Mouse (Mus musculus) bone marrow, adult 2 months (tissue): ENCODE results near the gene Vmn1r38. TPM values are rescaled to one million over a fixed set of nuclear protein-coding genes. Genes with fewer than 3 reads are reported as not detected.
"Not testable (repeated sequence)": the region's sequence is repeated elsewhere in the genome, so short reads cannot be mapped to it uniquely, and the experiment has no call there.

Source experiments
- H3K27ac ChIP-seq: fragments of 200-500 bp; 2 replicates; pipeline ENCODE4 v1.5.1; 2012; ENCODE audit warnings: low read depth, mild to moderate bottlenecking, control low read depth, inconsistent platforms, low read length; ENCODE audit not compliant: control insufficient read depth, poor library complexity, insufficient read depth
- H3K4me1 ChIP-seq: fragments of 200-500 bp; 2 replicates; pipeline ENCODE4 v1.6.1; 2011; ENCODE audit warnings: low read length; ENCODE audit not compliant: control insufficient read depth, insufficient read depth
- H3K4me3 ChIP-seq: fragments of 200-500 bp; replicated peaks from 2 replicates; pipeline ENCODE3; 2011; ENCODE audit warnings: mild to moderate bottlenecking, low read depth, low read length, control low read depth; ENCODE audit not compliant: control insufficient read depth
- CTCF ChIP-seq: fragments of 200-500 bp; IDR thresholded peaks from 2 replicates; pipeline ENCODE4 v1.5.1; 2011; ENCODE audit warnings: low read length, control low read depth; ENCODE audit not compliant: control insufficient read depth, insufficient read depth
- POLR2A ChIP-seq: fragments of 200-500 bp; IDR thresholded peaks from 2 replicates; pipeline ENCODE4 v1.6.1; 2011; ENCODE audit warnings: low read depth, mild to moderate bottlenecking, control low read depth, low read length, borderline replicate concordance; ENCODE audit not compliant: control insufficient read depth
- WGBS: fragments of 180-500 bp; shearing (Covaris S2); methylation state at CpG from one replicate; pipeline ENCODE4 v1.1.7; 2018; 5-methylcytosine and 5-hydroxymethylcytosine counted together
- polyA plus RNA-seq: library from polyadenylated mRNA; stranded (reverse); fragments of >200 nt; gene quantifications from 2 replicates; pipeline ENCODE4 v1.2.4, GENCODE M21; 2011; ENCODE audit warnings: low replicate concordance; ENCODE audit not compliant: missing spikeins, insufficient read depth, insufficient read length

The Vmn1r38 gene
- polyA plus RNA-seq, result 1.2 TPM in 1 of 2 replicates, not detected in the other

- H3K27ac ChIP-seq, H3K4me3 ChIP-seq, H3K4me1 ChIP-seq: not testable (repeated sequence)
These were observed at the start of gene Vmn1r38 for GRCm38 (mm10) chr6:66782527-66782926. Gene Vmn1r38 (minus strand): TSS chr6:66782627.

DNA sequence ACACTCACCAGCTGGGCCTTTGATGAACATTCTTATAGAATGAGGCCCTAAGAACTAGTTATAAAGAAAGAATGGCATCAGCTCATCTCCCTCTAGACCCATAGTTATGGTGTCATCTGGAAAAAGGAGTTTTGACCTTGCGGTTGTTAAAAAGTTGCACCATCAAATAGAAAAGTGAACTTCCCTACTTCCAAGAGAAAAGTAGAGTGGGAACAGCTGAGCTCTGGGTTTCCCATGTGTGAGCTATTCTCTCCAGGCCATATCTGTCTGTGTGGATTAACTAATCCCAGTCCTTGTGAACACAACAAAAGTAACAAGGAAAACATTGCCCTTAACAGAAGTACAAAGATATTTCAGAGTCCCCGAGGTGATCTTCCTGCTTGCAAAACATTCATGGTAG lies 28.1 kb upstream of the Vmn1r38 start, which contains the start of gene Vmn1r39:
Gene Vmn1r39, minus strand, starts transcription at position 101 of the 400 bp plus-strand sequence.
- no peak within 1 kb of the TSS for H3K4me3 ChIP-seq
- TF ChIP-seq CTCF (no peak), POLR2A (no peak)
- no peak within 1 kb of the TSS for H3K27ac ChIP-seq
- H3K4me1 ChIP-seq, result no peaks in the 10 kb centered on the region
- WGBS, result 81% methylated on average over 2 of the region's 2 CpGs

GRCm38 (mm10) chr6:66806311-66806710 lies 23.9 kb upstream of the Vmn1r38 start:
- 84% methylated on average over 1 of the region's 1 CpGs for WGBS
- TF ChIP-seq POLR2A (no peak), CTCF (no peak)

GRCm38 (mm10) chr6:66805713-66806112 lies 23.3 kb upstream of the Vmn1r38 start:
- 79% methylated on average over 3 of the region's 3 CpGs for WGBS
- H3K4me1 ChIP-seq, result no peaks in the 10 kb centered on the region

More at GRCm38 (mm10) chr6:66806311-66806710, 23.9 kb upstream of the Vmn1r38 start:
- H3K4me3 ChIP-seq, result no peak overlapping the region
- no peaks in the 10 kb centered on the region for H3K4me1 ChIP-seq
- no peak overlapping the region for H3K27ac ChIP-seq

DNA sequence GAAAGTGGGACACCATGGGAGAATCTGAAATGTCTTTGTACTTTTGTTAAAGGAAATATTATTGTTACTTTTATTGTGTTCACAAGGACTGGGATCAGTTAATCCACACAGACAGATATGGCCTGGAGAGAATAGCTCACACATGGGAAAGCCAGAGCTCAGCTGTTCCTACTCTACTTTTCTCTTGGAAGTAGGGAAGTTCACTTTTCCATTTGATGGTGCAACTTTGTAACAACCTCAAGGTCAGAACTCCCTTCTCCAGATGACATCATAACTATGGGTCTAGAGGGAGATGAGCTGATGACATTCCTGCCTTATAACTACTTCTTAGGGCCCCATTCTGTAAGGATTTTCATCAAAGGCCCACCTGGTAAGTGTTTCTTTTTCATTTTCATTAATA lies 53.3 kb downstream of the Vmn1r38 start, which contains the start of gene Vmn1r37:
Gene Vmn1r37, plus strand, starts transcription at position 301 of the 400 bp plus-strand sequence.
- not testable (repeated sequence) for H3K4me1 ChIP-seq, H3K4me3 ChIP-seq, H3K27ac ChIP-seq

More at GRCm38 (mm10) chr6:66805713-66806112, 23.3 kb upstream of the Vmn1r38 start:
- H3K27ac ChIP-seq, result no peak overlapping the region
- no peak for TF ChIP-seq POLR2A
- TF ChIP-seq CTCF, result no peak
- H3K4me3 ChIP-seq, result no peak overlapping the region

Other genes with a start within 250 kb of the Vmn1r38 start
- gene Mad2l1, start 247.2 kb downstream of the Vmn1r38 start, polyA plus RNA-seq, result 32.6 and 45.4 TPM in 2 replicates
- not detected in 2 replicates for gene Vmn1r32, start 222.5 kb downstream of the Vmn1r38 start, polyA plus RNA-seq
- not detected in 2 replicates for gene Vmn1r33, start 164.3 kb downstream of the Vmn1r38 start, polyA plus RNA-seq
- not detected in 2 replicates for gene Vmn1r34, start 138.7 kb downstream of the Vmn1r38 start, polyA plus RNA-seq
- gene Vmn1r35, start 96.7 kb downstream of the Vmn1r38 start, polyA plus RNA-seq, result not detected in 2 replicates
- gene Vmn1r36, start 63.5 kb downstream of the Vmn1r38 start, polyA plus RNA-seq, result not detected in 2 replicates
- gene Vmn1r37, start 53.2 kb downstream of the Vmn1r38 start, polyA plus RNA-seq, result not detected in 2 replicates
- gene Vmn1r39, start 28.0 kb upstream of the Vmn1r38 start, polyA plus RNA-seq, result not detected in 2 replicates
- gene Gng12, start 113.8 kb upstream of the Vmn1r38 start, polyA plus RNA-seq, result 11.0 and 22.9 TPM in 2 replicates